Mouse (Mus musculus) stomach, postnatal 0 days (tissue): ENCODE data around the gene Tcf20. TPM values are rescaled to one million over a fixed set of nuclear protein-coding genes. Genes with fewer than 3 reads are reported as not detected.

Experiments
- ATAC-seq: fragments of 200-750 bp; cut with Nextera tagmentation; 2 replicates; pipeline ENCODE4 v1.8.0; 2017; ENCODE audit not compliant: low FRiP score, low TSS enrichment
- DNase-seq: peaks from one replicate; pipeline ENCODE4 v3.0.0-alpha.2; 2016; ENCODE audit warnings: low spot score
- H3K27ac ChIP-seq: fragments of 300-500 bp; sonication (generic); replicated peaks from 2 replicates; pipeline ENCODE4 v1.5.1; 2014; ENCODE audit warnings: mild to moderate bottlenecking, control low read depth
- H3K27me3 ChIP-seq: fragments of 300-500 bp; sonication (generic); 2 replicates; pipeline ENCODE4 v1.6.1; 2014; ENCODE audit warnings: low read length; ENCODE audit not compliant: control insufficient read depth, insufficient read depth
- H3K36me3 ChIP-seq: fragments of 300-500 bp; sonication (generic); 2 replicates; pipeline ENCODE4 v1.6.1; 2014; ENCODE audit warnings: low read length, mixed read lengths; ENCODE audit not compliant: control insufficient read depth, insufficient read depth
- H3K4me1 ChIP-seq: fragments of 300-500 bp; sonication (generic); replicated peaks from 2 replicates; pipeline ENCODE4 v1.6.1; 2014; ENCODE audit warnings: antibody characterized with exemption; ENCODE audit not compliant: control insufficient read depth, insufficient read depth
- H3K4me2 ChIP-seq: fragments of 300-500 bp; sonication (generic); replicated peaks from 2 replicates; pipeline ENCODE4 v1.6.1; 2014; ENCODE audit warnings: low read depth, mild to moderate bottlenecking, control low read depth, moderate library complexity
- H3K4me3 ChIP-seq: fragments of 300-500 bp; sonication (generic); 2 replicates; pipeline ENCODE4 v1.5.1; 2014; ENCODE audit warnings: low read depth, low read length, control low read depth
- H3K9ac ChIP-seq: fragments of 300-500 bp; sonication (generic); 2 replicates; pipeline ENCODE4 v1.6.1; 2014; ENCODE audit warnings: mild to moderate bottlenecking, low read length, control low read depth, mixed read lengths
- H3K9me3 ChIP-seq: fragments of 300-500 bp; sonication (generic); 2 replicates; pipeline ENCODE4 v1.6.1; 2016; ENCODE audit warnings: low read length; ENCODE audit not compliant: control insufficient read depth
- CTCF ChIP-seq: IDR thresholded peaks from 2 replicates; pipeline ENCODE4 v1.5.1; 2016; ENCODE audit warnings: antibody characterized with exemption, low read depth, mild to moderate bottlenecking, moderate library complexity
- EP300 ChIP-seq: optimal IDR thresholded peaks from 2 replicates; pipeline ENCODE3; 2016; ENCODE audit warnings: antibody characterized with exemption
- WGBS: fragments of 180-500 bp; shearing (Covaris S2); extraction: QIAGEN DNeasy Blood & Tissue Kit; methylation state at CpG from one replicate; pipeline ENCODE4 v1.1.7; 2014; 5-methylcytosine and 5-hydroxymethylcytosine counted together
- polyA plus RNA-seq: library from polyadenylated mRNA; unstranded; fragments of >200 nt; fragmentation: Nextera tagmentation; extraction: Ambion mirVana; gene quantifications from 2 replicates; pipeline ENCODE4 v1.2.1, GENCODE M21; 2015

Tcf20 gene
- polyA plus RNA-seq, 1 experiment from 2014 or later = 3.6 TPM

DNA sequence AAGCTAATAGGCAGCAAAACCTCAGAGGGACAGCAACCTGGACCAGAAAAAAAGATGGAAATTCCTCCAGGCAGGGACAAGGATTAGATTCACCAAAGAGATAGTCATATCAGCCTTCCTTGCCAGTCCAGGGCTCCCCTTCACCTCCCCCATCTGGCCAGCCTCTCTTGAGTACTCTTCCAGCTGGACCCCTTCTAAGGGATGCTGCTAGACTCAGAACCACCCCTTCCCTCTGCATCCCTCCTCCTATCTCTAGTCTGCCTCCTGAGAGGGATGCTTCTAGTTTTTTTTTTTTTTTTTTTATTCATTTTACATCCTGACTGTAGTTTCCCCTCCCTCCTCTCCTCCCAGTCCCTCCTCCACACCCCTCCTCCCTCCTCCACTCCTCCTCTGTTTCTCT lies 8.8 kb upstream of the Tcf20 start:
- TF ChIP-seq CTCF (no peak), EP300 (no peak)
- H3K27me3 ChIP-seq = no peaks in the 10 kb centered on the region
- no peak for DNase-seq
- H3K4me2 ChIP-seq = no peak overlapping the region
- no peak for ATAC-seq
- no peaks in the 10 kb centered on the region for H3K4me1 ChIP-seq
- no peaks in the 10 kb centered on the region for H3K36me3 ChIP-seq
- no peak overlapping the region for H3K27ac ChIP-seq
- H3K9ac ChIP-seq = no peak overlapping the region
- H3K4me3 ChIP-seq = no peak overlapping the region
- no peaks in the 10 kb centered on the region for H3K9me3 ChIP-seq

DNA sequence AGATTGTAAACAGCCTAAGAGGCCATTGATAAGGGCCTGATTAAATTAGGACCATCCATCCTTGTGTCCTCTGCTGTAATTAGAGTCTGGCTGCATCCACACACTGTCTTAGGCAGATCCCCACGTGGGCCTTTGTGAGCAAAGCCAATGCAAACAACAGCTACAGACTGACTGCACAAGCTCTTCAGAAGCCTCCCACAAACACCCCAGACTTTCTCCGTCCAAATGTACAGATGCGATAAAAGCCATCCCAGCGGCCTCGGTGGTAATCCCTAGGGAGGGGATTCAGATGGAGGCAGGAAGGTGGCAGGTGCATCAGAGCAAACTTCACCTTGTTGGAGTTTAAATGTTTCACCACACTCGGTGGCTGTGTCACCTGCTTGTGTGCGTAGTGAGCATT lies 7.6 kb upstream of the Tcf20 start:
- no peak for ATAC-seq
- Histone ChIP-seq H3K9ac (no peak overlapping the region), H3K4me1 (no peaks in the 10 kb centered on the region), H3K27ac (no peak overlapping the region), H3K36me3 (no peaks in the 10 kb centered on the region), H3K4me3 (no peak overlapping the region), H3K4me2 (no peak overlapping the region), H3K27me3 (no peaks in the 10 kb centered on the region), H3K9me3 (no peaks in the 10 kb centered on the region)
- TF ChIP-seq EP300 (no peak), CTCF (no peak)
- DNase-seq = no peak
- WGBS = 48% methylated on average over 7 of the region's 7 CpGs

- H3K27me3 ChIP-seq = no peaks in the 10 kb centered on the region
- H3K9me3 ChIP-seq = no peaks in the 10 kb centered on the region
- ATAC-seq (no peak), DNase-seq (no peak)
- no peak overlapping the region for H3K27ac ChIP-seq
- H3K36me3 ChIP-seq = no peaks in the 10 kb centered on the region
- no peak overlapping the region for H3K9ac ChIP-seq
- TF ChIP-seq CTCF (no peak), EP300 (no peak)
- no peaks in the 10 kb centered on the region for H3K4me1 ChIP-seq
- no peak overlapping the region for H3K4me3 ChIP-seq
- WGBS = 65% methylated on average over 9 of the region's 9 CpGs
- H3K4me2 ChIP-seq = no peak overlapping the region
These were observed 5.2 kb upstream of the Tcf20 start for GRCm38 (mm10) chr15:82992911-82993310.

DNA sequence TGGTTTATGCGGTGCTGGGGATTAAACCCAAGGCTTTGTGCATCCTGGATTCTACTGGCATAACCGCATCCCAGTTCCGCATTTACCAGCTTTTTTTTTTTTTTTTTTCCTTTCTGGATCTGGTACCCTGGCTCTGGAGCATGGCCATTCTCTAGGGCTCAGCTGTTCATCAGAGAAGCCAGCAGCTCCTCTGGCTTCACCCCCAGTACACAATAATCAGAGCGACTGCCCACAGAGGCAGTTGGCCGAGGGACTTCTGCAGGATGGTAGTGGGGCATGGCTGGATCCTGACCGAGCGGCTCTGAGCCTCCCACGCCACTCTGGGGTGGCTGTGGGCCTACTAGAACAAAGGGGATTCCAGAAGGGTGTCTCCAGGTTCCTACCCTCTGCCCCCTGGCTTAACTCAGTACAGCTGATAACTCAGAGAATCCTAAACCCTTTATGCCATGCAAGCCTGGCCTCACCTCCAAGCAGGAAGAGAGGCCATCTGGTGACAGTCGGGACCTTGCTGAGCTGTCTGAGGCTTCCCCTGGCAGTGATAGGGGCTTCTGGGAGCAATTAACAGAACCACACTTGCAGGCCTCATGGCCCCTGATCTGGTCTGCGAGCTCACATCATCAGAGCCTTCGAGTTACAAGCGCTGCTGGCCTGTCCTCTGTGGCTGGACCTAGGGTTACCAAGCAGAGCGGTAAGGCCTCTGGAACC lies 4.6 kb upstream of the Tcf20 start:
- H3K9me3 ChIP-seq = no peaks in the 10 kb centered on the region
- TF ChIP-seq EP300 (no peak), CTCF (no peak)
- H3K36me3 ChIP-seq = no peaks in the 10 kb centered on the region
- DNase-seq = no peak
- H3K4me3 ChIP-seq = no peak overlapping the region
- H3K4me2 ChIP-seq = no peak overlapping the region
- no peak for ATAC-seq
- H3K27ac ChIP-seq = no peak overlapping the region
- no peaks in the 10 kb centered on the region for H3K27me3 ChIP-seq
- no peaks in the 10 kb centered on the region for H3K4me1 ChIP-seq
- no peak overlapping the region for H3K9ac ChIP-seq
- WGBS = 82% methylated on average over 13 of the region's 13 CpGs

DNA sequence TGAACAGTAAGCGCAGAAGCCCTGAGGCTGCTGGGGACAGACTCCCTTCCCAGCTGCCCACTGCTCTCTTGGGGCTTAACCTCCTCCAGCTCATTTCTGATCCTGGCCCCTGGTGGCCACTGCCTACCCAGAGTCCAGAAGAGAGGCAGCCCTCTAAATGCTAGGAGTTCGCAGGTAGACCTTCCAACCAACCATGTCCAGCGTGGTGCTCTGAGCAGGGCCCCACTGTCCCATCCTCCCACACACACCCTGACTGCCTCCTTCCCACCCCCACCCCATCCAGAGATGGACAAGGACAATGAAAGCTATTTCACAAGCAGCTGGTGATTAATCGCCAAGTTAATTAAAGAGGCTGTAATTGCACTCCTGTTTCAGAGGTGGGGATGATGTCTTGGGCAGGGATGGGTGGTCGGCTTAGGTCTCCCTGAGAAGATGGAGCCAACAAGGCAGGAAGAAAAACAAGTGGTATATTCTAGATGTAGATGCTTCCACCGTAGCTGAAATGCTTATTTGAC lies 1.6 kb upstream of the Tcf20 start:
- Histone ChIP-seq H3K36me3 (no peaks in the 10 kb centered on the region), H3K4me2 (no peak overlapping the region), H3K27ac (no peak overlapping the region), H3K27me3 (0 out of 2 replicates have a peak, but pooled peaks cover 2% of the 10 kb centered on the region), H3K4me3 (no peak overlapping the region), H3K9me3 (no peaks in the 10 kb centered on the region), H3K4me1 (no peaks in the 10 kb centered on the region), H3K9ac (no peak overlapping the region)
- WGBS = 77% methylated on average over 6 of the region's 6 CpGs
- TF ChIP-seq EP300 = no peak
- no peak for TF ChIP-seq CTCF
- DNase-seq (no peak), ATAC-seq (no peak)

DNA sequence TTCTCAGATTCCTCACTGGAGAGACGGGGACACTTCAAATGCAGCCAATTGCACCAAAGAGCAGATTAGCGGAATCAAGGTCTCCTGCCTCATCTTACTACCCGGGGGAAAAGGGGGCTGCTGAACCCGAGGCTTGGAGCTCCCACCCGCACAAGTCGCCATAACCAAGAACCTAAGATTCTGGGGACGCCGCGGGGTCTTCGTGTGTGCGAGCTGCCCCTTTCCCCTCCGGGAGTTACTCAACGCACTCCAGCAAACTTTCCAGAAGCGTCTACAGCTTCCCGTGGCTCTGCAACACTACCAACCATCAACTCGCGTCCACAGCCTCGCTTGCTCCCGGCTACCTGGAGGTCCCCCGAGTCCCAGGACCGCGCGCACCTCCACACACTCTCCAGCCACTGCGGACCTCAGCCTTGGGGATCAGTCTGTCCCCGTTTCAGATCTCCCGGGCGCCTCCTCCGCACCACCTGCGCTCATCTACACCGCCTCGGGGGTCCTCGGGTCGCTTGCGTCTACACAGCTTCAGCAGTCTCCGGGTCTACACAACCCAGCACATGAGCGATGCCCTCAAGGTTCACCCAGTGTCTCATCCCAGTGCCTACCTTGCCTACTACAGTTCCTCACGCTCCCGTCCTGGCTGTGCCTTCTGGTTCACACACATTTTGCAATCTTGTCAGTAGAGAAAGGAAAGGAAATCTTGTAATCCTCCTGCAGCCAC lies 499 bp downstream of the Tcf20 start:
- H3K36me3 ChIP-seq = no peaks in the 10 kb centered on the region

More for the DNA sequence above, 499 bp downstream of the Tcf20 start:
- no peak overlapping the region for H3K27ac ChIP-seq
- peak overlapping the region; percentile 27; the same call in 1 of the 2 replicates for H3K9ac ChIP-seq
- 2% methylated on average over 38 of the region's 38 CpGs for WGBS
- 0 out of 2 replicates have a peak, but pooled peaks cover 2% of the 10 kb centered on the region for H3K27me3 ChIP-seq
- no peaks in the 10 kb centered on the region for H3K4me1 ChIP-seq
- ATAC-seq = 0 out of 2 replicates have a peak, but pooled peaks have one; percentile 24
- no peaks in the 10 kb centered on the region for H3K9me3 ChIP-seq
- H3K4me3 ChIP-seq = peak overlapping the region; percentile 35
- TF ChIP-seq EP300 (no peak), CTCF (no peak)
- peak; percentile 28 for DNase-seq
- peak overlapping the region; percentile 81 for H3K4me2 ChIP-seq
